Mouse (Mus musculus) liver, embryonic 16.5 days (tissue): ENCODE data around the gene Gm10563. TPM values are rescaled to one million over a fixed set of nuclear protein-coding genes. Genes with fewer than 3 reads are reported as not detected.

ENCODE experiments used
- ATAC-seq: fragments of 200-750 bp; cut with Nextera tagmentation; 2 replicates; pipeline ENCODE4 v1.8.0; 2017; ENCODE audit warnings: low read depth, mild to moderate bottlenecking, moderate number of reproducible peaks, moderate library complexity
- H3K27ac ChIP-seq: fragments of 300-500 bp; sonication (generic); 2 replicates; pipeline ENCODE4 v1.5.1; 2014; ENCODE audit warnings: mild to moderate bottlenecking, low read length
- H3K27me3 ChIP-seq: fragments of 300-500 bp; sonication (generic); 2 replicates; pipeline ENCODE4 v1.6.1; 2014; ENCODE audit warnings: low read depth, low read length, mixed read lengths; ENCODE audit not compliant: control insufficient read depth, insufficient read depth
- H3K36me3 ChIP-seq: fragments of 300-500 bp; sonication (generic); 2 replicates; pipeline ENCODE4 v1.6.1; 2014; ENCODE audit warnings: mild to moderate bottlenecking; ENCODE audit not compliant: control insufficient read depth, insufficient read depth
- H3K4me1 ChIP-seq: fragments of 300-500 bp; sonication (generic); 2 replicates; pipeline ENCODE4 v1.6.1; 2014; ENCODE audit warnings: low read depth, low read length, mixed read lengths; ENCODE audit not compliant: control insufficient read depth
- H3K4me2 ChIP-seq: fragments of 300-500 bp; sonication (generic); 2 replicates; pipeline ENCODE4 v1.6.1; 2014; ENCODE audit warnings: low read depth, low read length, mixed read lengths
- H3K4me3 ChIP-seq: fragments of 300-500 bp; sonication (generic); 2 replicates; pipeline ENCODE4 v1.5.1; 2014; ENCODE audit warnings: low read depth, mild to moderate bottlenecking, low read length
- H3K9ac ChIP-seq: fragments of 300-500 bp; sonication (generic); 2 replicates; pipeline ENCODE4 v1.6.1; 2014; ENCODE audit warnings: low read depth, low read length
- H3K9me3 ChIP-seq: fragments of 300-500 bp; sonication (generic); replicated peaks from 2 replicates; pipeline ENCODE4 v1.6.1; 2016; ENCODE audit warnings: low read length; ENCODE audit not compliant: control insufficient read depth
- WGBS: fragments of 180-500 bp; shearing (Covaris S2); extraction: QIAGEN DNeasy Blood & Tissue Kit; methylation state at CpG from one replicate; pipeline ENCODE4 v1.1.7; 2014; ENCODE audit not compliant: insufficient replicate concordance; 5-methylcytosine and 5-hydroxymethylcytosine counted together
- polyA plus RNA-seq: library from polyadenylated mRNA; unstranded; fragments of >200 nt; fragmentation: Nextera tagmentation; extraction: Ambion mirVana; gene quantifications from 2 replicates; pipeline ENCODE4 v1.2.1, GENCODE M21; 2015

Gm10563 gene
- polyA plus RNA-seq, 1 experiment from 2014 or later: not detected

GRCm38 (mm10) chr4:155643531-155643930 lies 1.7 kb downstream of the Gm10563 start:
- WGBS: 91% methylated on average over 1 of the region's 1 CpGs
- Histone ChIP-seq H3K27ac (no peak overlapping the region), H3K4me3 (no peak overlapping the region), H3K4me1 (no peaks in the 10 kb centered on the region), H3K36me3 (peaks cover 58% of the 10 kb centered on the region), H3K4me2 (no peak overlapping the region), H3K27me3 (no peaks in the 10 kb centered on the region), H3K9me3 (no peaks in the 10 kb centered on the region), H3K9ac (no peak overlapping the region)
- ATAC-seq: no peak

GRCm38 (mm10) chr4:155635766-155636499 lies 9.3 kb downstream of the Gm10563 start:
- no peak overlapping the region for H3K27ac ChIP-seq
- no peaks in the 10 kb centered on the region for H3K4me1 ChIP-seq
- no peak for ATAC-seq
- H3K4me2 ChIP-seq: no peak overlapping the region
- no peak overlapping the region for H3K9ac ChIP-seq
- no peak overlapping the region for H3K4me3 ChIP-seq
- H3K27me3 ChIP-seq: no peaks in the 10 kb centered on the region
- H3K36me3 ChIP-seq: peaks cover 49% of the 10 kb centered on the region
- no peaks in the 10 kb centered on the region for H3K9me3 ChIP-seq

GRCm38 (mm10) chr4:155630267-155630666 lies 14.9 kb downstream of the Gm10563 start:
- Histone ChIP-seq H3K9ac (no peak overlapping the region), H3K27me3 (no peaks in the 10 kb centered on the region), H3K4me1 (no peaks in the 10 kb centered on the region; the same call in 1 of the 2 replicates), H3K9me3 (no peaks in the 10 kb centered on the region), H3K36me3 (peaks cover 38% of the 10 kb centered on the region), H3K4me2 (no peak overlapping the region), H3K27ac (no peak overlapping the region), H3K4me3 (no peak overlapping the region)
- no peak for ATAC-seq
- WGBS: 66% methylated on average over 6 of the region's 6 CpGs

- WGBS: under 1% methylated on average over 84 of the region's 84 CpGs
- Histone ChIP-seq H3K27ac (peak within 1 kb of the TSS; percentile 98), H3K4me2 (peak within 1 kb of the TSS; percentile 91), H3K9me3 (no peaks in the 10 kb centered on the region), H3K27me3 (no peaks in the 10 kb centered on the region), H3K4me3 (peak within 1 kb of the TSS; percentile 99), H3K4me1 (peaks cover 6% of the 10 kb centered on the region; the same call in 1 of the 2 replicates), H3K9ac (peak within 1 kb of the TSS; percentile 91), H3K36me3 (peaks cover 15% of the 10 kb centered on the region)
- ATAC-seq: peak; percentile 99
These were observed 20.6 kb downstream of the Gm10563 start, which contains the start of gene Cdk11b for GRCm38 (mm10) chr4:155624338-155625291. Gene Cdk11b, plus strand, starts transcription at chr4:155624854.

- Histone ChIP-seq H3K4me2 (no peak overlapping the region), H3K27ac (no peak overlapping the region), H3K27me3 (no peaks in the 10 kb centered on the region), H3K4me3 (no peak overlapping the region), H3K9me3 (no peaks in the 10 kb centered on the region), H3K9ac (no peak overlapping the region), H3K4me1 (peaks cover 6% of the 10 kb centered on the region; the same call in 1 of the 2 replicates), H3K36me3 (peaks cover 35% of the 10 kb centered on the region)
- WGBS: 45% methylated on average over 5 of the region's 5 CpGs
- peak; percentile 45; the same call in 1 of the 2 replicates for ATAC-seq
These were observed 26.9 kb downstream of the Gm10563 start for GRCm38 (mm10) chr4:155618321-155618720.

GRCm38 (mm10) chr4:155613264-155613663 lies 31.9 kb downstream of the Gm10563 start:
- Histone ChIP-seq H3K27me3 (no peaks in the 10 kb centered on the region), H3K36me3 (peaks cover 38% of the 10 kb centered on the region), H3K4me3 (no peak overlapping the region), H3K27ac (no peak overlapping the region), H3K9me3 (no peaks in the 10 kb centered on the region), H3K4me1 (peaks cover 2% of the 10 kb centered on the region; the same call in 1 of the 2 replicates), H3K9ac (no peak overlapping the region), H3K4me2 (no peak overlapping the region)
- WGBS: 84% methylated on average over 3 of the region's 3 CpGs
- no peak for ATAC-seq

- no peaks in the 10 kb centered on the region for H3K9me3 ChIP-seq
- H3K27ac ChIP-seq: no peak overlapping the region
- H3K9ac ChIP-seq: no peak overlapping the region
- H3K4me1 ChIP-seq: no peaks in the 10 kb centered on the region; the same call in 1 of the 2 replicates
- ATAC-seq: no peak
- no peak overlapping the region for H3K4me3 ChIP-seq
- no peak overlapping the region for H3K4me2 ChIP-seq
- H3K27me3 ChIP-seq: no peaks in the 10 kb centered on the region
- 74% methylated on average over 3 of the region's 3 CpGs for WGBS
- H3K36me3 ChIP-seq: peaks cover 32% of the 10 kb centered on the region
These were observed 33.3 kb downstream of the Gm10563 start for GRCm38 (mm10) chr4:155611860-155612259.

- Histone ChIP-seq H3K4me3 (no peak overlapping the region), H3K36me3 (peaks cover 10% of the 10 kb centered on the region), H3K27ac (no peak overlapping the region), H3K4me2 (no peak overlapping the region), H3K27me3 (no peaks in the 10 kb centered on the region), H3K9ac (no peak overlapping the region), H3K4me1 (peaks cover 19% of the 10 kb centered on the region), H3K9me3 (no peaks in the 10 kb centered on the region)
- 89% methylated on average over 2 of the region's 2 CpGs for WGBS
- ATAC-seq: no peak
These were observed 38.4 kb downstream of the Gm10563 start for GRCm38 (mm10) chr4:155606825-155607224.
